Mouse (Mus musculus) MEL (cell line): ENCODE results near the gene Lima1. TPM values are rescaled to one million over a fixed set of nuclear protein-coding genes. Genes with fewer than 3 reads are reported as not detected.
"Not testable (repeated sequence)": the region's sequence is repeated elsewhere in the genome, so short reads cannot be mapped to it uniquely, and the experiment has no call there.

Experiments used
- DNase-seq: peaks from one replicate; pipeline ENCODE4 v3.0.0; 2011; ENCODE audit warnings: low read depth, low spot score
- H3K27ac ChIP-seq: 2 replicates; pipeline ENCODE4 v1.5.1; 2012; ENCODE audit warnings: low read depth, mild to moderate bottlenecking, control low read depth, low read length, moderate library complexity; ENCODE audit not compliant: control insufficient read depth
- H3K27me3 ChIP-seq, 2 experiments: fragments of 150-350 bp in 1 of 2; sonication (generic) in 1 of 2; 2 replicates each; pipeline ENCODE4 v1.6.1; 2012; ENCODE audit warnings: low read length in 2 of 2, mild to moderate bottlenecking in 2 of 2, improper control_type of control experiment in 1 of 2, moderate library complexity in 1 of 2; ENCODE audit not compliant: insufficient read depth in 2 of 2, control insufficient read depth in 1 of 2
- H3K36me3 ChIP-seq, 2 experiments: 2 replicates each; pipeline ENCODE4 v1.6.1; 2012 to 2014; ENCODE audit warnings: low read length in 2 of 2, improper control_type of control experiment in 1 of 2, inconsistent platforms in 1 of 2, mild to moderate bottlenecking in 1 of 2; ENCODE audit not compliant: insufficient read depth in 2 of 2, control insufficient read depth in 1 of 2
- H3K4me1 ChIP-seq, 2 experiments: fragments of 150-350 bp in 1 of 2; sonication (generic) in 1 of 2; 2 replicates each; pipeline ENCODE4 v1.6.1; 2012; ENCODE audit warnings: low read length in 2 of 2, improper control_type of control experiment in 1 of 2, mild to moderate bottlenecking in 1 of 2; ENCODE audit not compliant: insufficient read depth in 2 of 2, control insufficient read depth in 1 of 2
- H3K4me3 ChIP-seq, 2 experiments: fragments of 150-350 bp in 1 of 2; sonication (generic) in 1 of 2; 2 replicates each; pipeline ENCODE4 v1.5.1; 2012; ENCODE audit warnings: low read depth in 2 of 2, low read length in 2 of 2, mild to moderate bottlenecking in 2 of 2, moderate library complexity in 2 of 2, control low read depth in 1 of 2, improper control_type of control experiment in 1 of 2; ENCODE audit not compliant: control insufficient read depth in 1 of 2, insufficient read depth in 1 of 2
- H3K79me2 ChIP-seq: 2 replicates; pipeline ENCODE4 v1.6.1; 2012; ENCODE audit warnings: mild to moderate bottlenecking, low read length, moderate library complexity; ENCODE audit not compliant: control insufficient read depth, poor library complexity, insufficient read depth
- H3K9ac ChIP-seq: 2 replicates; pipeline ENCODE4 v1.6.1; 2012; ENCODE audit warnings: low read depth, mild to moderate bottlenecking, control low read depth, low read length, moderate library complexity; ENCODE audit not compliant: control insufficient read depth, poor library complexity, severe bottlenecking
- H3K9me3 ChIP-seq: fragments of 150-350 bp; sonication (generic); replicated peaks from 2 replicates; pipeline ENCODE4 v1.6.1; 2012; ENCODE audit warnings: mild to moderate bottlenecking, low read length, improper control_type of control experiment, moderate library complexity; ENCODE audit not compliant: insufficient read depth
- BHLHE40 ChIP-seq: IDR thresholded peaks from 2 replicates; pipeline ENCODE4 v1.6.1; 2012; ENCODE audit warnings: low read depth, mild to moderate bottlenecking, inconsistent platforms, low read length, improper control_type of control experiment, borderline replicate concordance
- EP300 ChIP-seq, 2 experiments: IDR thresholded peaks; 2 replicates each; pipeline ENCODE4 v1.6.1; 2011; ENCODE audit warnings: improper control_type of control experiment in 2 of 2, low read length in 2 of 2, low read depth in 1 of 2, mild to moderate bottlenecking in 1 of 2
- ETS1 ChIP-seq: IDR thresholded peaks from 2 replicates; pipeline ENCODE4 v1.6.1; 2012; ENCODE audit warnings: low read depth, mild to moderate bottlenecking, inconsistent platforms, low read length, improper control_type of control experiment, moderate library complexity
- HCFC1 ChIP-seq: IDR thresholded peaks from 2 replicates; pipeline ENCODE4 v1.6.1; 2012; ENCODE audit warnings: low read depth, mild to moderate bottlenecking, inconsistent platforms, low read length, improper control_type of control experiment, moderate library complexity
- KAT2A ChIP-seq: conservative IDR thresholded peaks from 2 replicates; pipeline ENCODE4 v1.6.1; 2012; ENCODE audit warnings: low read depth, low read length, improper control_type of control experiment, inconsistent platforms
- MAFK ChIP-seq: IDR thresholded peaks from 2 replicates; pipeline ENCODE4 v1.6.1; 2011; ENCODE audit warnings: low read depth, mild to moderate bottlenecking, low read length, improper control_type of control experiment, borderline replicate concordance
- MXI1 ChIP-seq: IDR thresholded peaks from 2 replicates; pipeline ENCODE4 v1.6.1; 2011; ENCODE audit warnings: mild to moderate bottlenecking, low read depth, low read length, improper control_type of control experiment
- MYC ChIP-seq: IDR thresholded peaks from 2 replicates; pipeline ENCODE4 v1.6.1; 2011; ENCODE audit warnings: low read depth, mild to moderate bottlenecking, low read length, improper control_type of control experiment, moderate library complexity
- NRF1 ChIP-seq: IDR thresholded peaks from 2 replicates; pipeline ENCODE4 v1.6.1; 2014; ENCODE audit warnings: low read depth, mild to moderate bottlenecking, inconsistent platforms, low read length, improper control_type of control experiment, moderate library complexity; ENCODE audit not compliant: poor library complexity, insufficient read depth, severe bottlenecking
- POLR2A ChIP-seq, 2 experiments: IDR thresholded peaks; 2 replicates each; pipeline ENCODE4 v1.6.1; 2011 to 2012; ENCODE audit warnings: low read length in 2 of 2, mild to moderate bottlenecking in 2 of 2, control low read depth in 1 of 2, improper control_type of control experiment in 1 of 2, low read depth in 1 of 2, moderate library complexity in 1 of 2; ENCODE audit not compliant: control insufficient read depth in 1 of 2, insufficient read depth in 1 of 2, poor library complexity in 1 of 2
- POLR2AphosphoS2 ChIP-seq: IDR thresholded peaks from 2 replicates; pipeline ENCODE4 v1.6.1; 2011; ENCODE audit warnings: low read length, improper control_type of control experiment
- RAD21 ChIP-seq: IDR thresholded peaks from 2 replicates; pipeline ENCODE4 v1.6.1; 2011; ENCODE audit warnings: mild to moderate bottlenecking, low read depth, low read length, improper control_type of control experiment
- RCOR1 ChIP-seq: IDR thresholded peaks from 2 replicates; pipeline ENCODE4 v1.6.1; 2012; ENCODE audit warnings: low read depth, mild to moderate bottlenecking, inconsistent platforms, low read length, improper control_type of control experiment
- TCF12 ChIP-seq: IDR thresholded peaks from 2 replicates; pipeline ENCODE4 v1.6.1; 2014; ENCODE audit warnings: low read depth, mild to moderate bottlenecking, inconsistent platforms, low read length, improper control_type of control experiment, moderate library complexity
- USF2 ChIP-seq, 2 experiments: IDR thresholded peaks; 2 replicates each; pipeline ENCODE4 v1.6.1; 2011 to 2012; ENCODE audit warnings: improper control_type of control experiment in 2 of 2, low read length in 2 of 2, borderline replicate concordance in 1 of 2, inconsistent platforms in 1 of 2, low read depth in 1 of 2, mild to moderate bottlenecking in 1 of 2; ENCODE audit not compliant: insufficient read depth in 1 of 2
- ZKSCAN1 ChIP-seq: IDR thresholded peaks from 2 replicates; pipeline ENCODE4 v1.6.1; 2012; ENCODE audit warnings: low read depth, mild to moderate bottlenecking, inconsistent platforms, low read length, improper control_type of control experiment, moderate library complexity
- ZNF384 ChIP-seq: IDR thresholded peaks from 2 replicates; pipeline ENCODE4 v1.6.1; 2012; ENCODE audit warnings: low read depth, mild to moderate bottlenecking, inconsistent platforms, low read length, improper control_type of control experiment
- polyA plus RNA-seq, 2 experiments: library from polyadenylated mRNA; stranded (reverse) in 1 of 2; unstranded in 1 of 2; fragments of >175 nt in 1 of 2; fragments of >200 nt in 1 of 2; gene quantifications; 2 replicates each; pipeline versions ENCODE4 v1.2.1 to v1.2.4; 2012; ENCODE audit warnings: low replicate concordance in 2 of 2, low read depth in 1 of 2; ENCODE audit not compliant: insufficient read length in 2 of 2, insufficient read depth in 1 of 2, missing spikeins in 1 of 2
- total RNA-seq: library from RNA; depleted of rRNA; stranded (reverse); fragments of 300-350 nt; gene quantifications from 2 replicates; pipeline ENCODE4 v1.2.3, GENCODE M21; 2012

The Lima1 gene
- total and polyA plus RNA-seq, 3 experiments = 1.1 to 7.9 TPM; not detected in 1

- no peak overlapping the region for H3K4me3 ChIP-seq
- no peak overlapping the region for H3K27ac ChIP-seq
- H3K27me3 ChIP-seq = peaks cover 22 to 28% of the 10 kb centered on the region in 2 experiments
- H3K9me3 ChIP-seq = no peaks in the 10 kb centered on the region
- DNase-seq = no peak
- H3K79me2 ChIP-seq = no peaks in the 10 kb centered on the region
- no peaks in the 10 kb centered on the region for H3K4me1 ChIP-seq
- H3K9ac ChIP-seq = no peak overlapping the region
- TF ChIP-seq ZKSCAN1 = no peak
- TF ChIP-seq ETS1 = no peak
- TF ChIP-seq MAFK = no peak
- no peak for TF ChIP-seq NRF1
- H3K36me3 ChIP-seq = no peaks in the 10 kb centered on the region
Observed at GRCm38 (mm10) chr15:99890412-99891236, 15.4 kb upstream of the Lima1 start.

DNA sequence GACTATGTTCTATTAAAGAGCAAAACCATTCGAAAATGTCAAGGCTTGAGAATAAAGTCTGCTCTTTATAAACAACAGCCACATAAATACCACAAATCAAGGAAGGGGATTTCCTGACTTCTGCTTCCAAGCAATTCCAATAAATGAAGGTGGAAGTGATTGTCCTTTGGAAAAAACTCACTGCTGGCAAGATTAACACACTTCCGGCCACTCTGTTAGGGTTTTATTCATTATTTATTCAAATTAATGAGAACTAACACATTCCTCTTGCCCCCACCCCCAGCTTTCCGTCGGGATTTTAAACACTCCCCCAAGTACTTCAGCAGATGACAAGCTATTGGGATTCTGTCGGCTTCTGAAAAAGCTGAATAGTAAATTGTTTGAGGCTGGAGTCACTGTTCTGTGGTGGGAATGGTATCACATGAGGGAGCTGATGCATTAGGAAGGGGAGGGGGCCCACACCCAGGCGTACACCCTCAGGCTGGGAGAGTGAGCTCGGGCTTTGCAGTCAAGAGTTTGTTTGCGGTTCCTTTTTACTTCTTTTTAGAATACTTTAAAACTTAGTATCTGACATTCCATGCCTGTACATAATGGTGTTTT, 14.1 kb upstream of the Lima1 start:
- DNase-seq = no peak
- Histone ChIP-seq H3K4me3 (no peak overlapping the region), H3K27me3 (peaks cover 22 to 29% of the 10 kb centered on the region in 2 experiments), H3K9ac (no peak overlapping the region), H3K79me2 (no peaks in the 10 kb centered on the region), H3K4me1 (no peaks in the 10 kb centered on the region), H3K9me3 (no peaks in the 10 kb centered on the region), H3K27ac (no peak overlapping the region), H3K36me3 (no peaks in the 10 kb centered on the region)
- TF ChIP-seq RCOR1 (no peak), POLR2A (IDR thresholded peaks at IDR 0.05; ENCODE audit: control insufficient read depth in 1 of 2, insufficient read depth in 1 of 2, low read depth in 1 of 2, low read length in 2 of 2, poor library complexity in 1 of 2) (no peak), MXI1 (no peak), EP300 (IDR thresholded peaks at IDR 0.05; ENCODE audit: low read depth in 1 of 2, low read length in 2 of 2) (no peak), RAD21 (no peak), USF2 (IDR thresholded peaks at IDR 0.05; ENCODE audit: borderline replicate concordance in 1 of 2, insufficient read depth in 1 of 2, low read depth in 1 of 2, low read length in 2 of 2) (no peak), TCF12 (no peak), POLR2AphosphoS2 (no peak), ZNF384 (no peak), BHLHE40 (no peak), MYC (no peak), NRF1 (no peak), HCFC1 (no peak), KAT2A (no peak)

- H3K36me3 ChIP-seq, H3K4me3 ChIP-seq, H3K4me1 ChIP-seq, H3K79me2 ChIP-seq, H3K27ac ChIP-seq, H3K9me3 ChIP-seq, H3K9ac ChIP-seq, DNase-seq: not testable (repeated sequence)
- H3K27me3 ChIP-seq = peaks cover 26 to 29% of the 10 kb centered on the region in 2 experiments
Observed at GRCm38 (mm10) chr15:99887130-99887529, 11.9 kb upstream of the Lima1 start.
